Mouse (Mus musculus): Measurements from ENCODE around the gene Samd13. TPM values are rescaled to one million over a fixed set of nuclear protein-coding genes. Genes with fewer than 3 reads are reported as not detected.

Samd13 gene
- 1 to 10 TPM; 2.3 TPM for total RNA-seq (2021)
- long read RNA-seq, experiment 1, partial matches to known transcripts, result 0 of 7 reads
- long read RNA-seq, experiment 1, other reads (novel, unspliced or antisense), result 7 of 7 reads
- long read RNA-seq, experiment 2, partial matches to known transcripts, result 0 of 5 reads
- long read RNA-seq, experiment 2, other reads (novel, unspliced or antisense), result 5 of 5 reads

GRCm38 (mm10) chr3:146684811-146685675, at the start of gene Samd13:
Samd13 (minus strand) TSS chr3:146685592.
- DNase-seq, result peak; percentile 71 to 79

GRCm38 (mm10) chr3:146731499-146731898, 46.1 kb upstream of the Samd13 start:
- DNase-seq, result no peak

- DNase-seq, result no peak
Measured at GRCm38 (mm10) chr3:146723037-146723436, 37.6 kb upstream of the Samd13 start.

GRCm38 (mm10) chr3:146719696-146720095, 34.3 kb upstream of the Samd13 start:
- DNase-seq, result no peak

- DNase-seq, result no peak
Measured at GRCm38 (mm10) chr3:146718251-146718650, 32.9 kb upstream of the Samd13 start.

GRCm38 (mm10) chr3:146712305-146712704, 26.9 kb upstream of the Samd13 start:
- DNase-seq, result no peak

GRCm38 (mm10) chr3:146711559-146711958, 26.2 kb upstream of the Samd13 start:
- DNase-seq, result no peak

GRCm38 (mm10) chr3:146711084-146711483, 25.7 kb upstream of the Samd13 start:
- DNase-seq, result no peak

- no peak for DNase-seq
Measured at GRCm38 (mm10) chr3:146709086-146709485, 23.7 kb upstream of the Samd13 start.

- DNase-seq, result no peak
Measured at GRCm38 (mm10) chr3:146708381-146708780, 23.0 kb upstream of the Samd13 start.

GRCm38 (mm10) chr3:146704099-146704498, 18.7 kb upstream of the Samd13 start:
- no peak for DNase-seq

GRCm38 (mm10) chr3:146700051-146700450, 14.7 kb upstream of the Samd13 start:
- peak in 1 of 2 experiments; percentile 27 for DNase-seq

GRCm38 (mm10) chr3:146698982-146699381, 13.6 kb upstream of the Samd13 start:
- peak in 1 of 2 experiments; percentile 12 for DNase-seq

GRCm38 (mm10) chr3:146692547-146692946, 7.2 kb upstream of the Samd13 start:
- no peak for DNase-seq

GRCm38 (mm10) chr3:146687121-146687725, 1.8 kb upstream of the Samd13 start:
- DNase-seq, result no peak

- DNase-seq, result no peak
Measured at GRCm38 (mm10) chr3:146686428-146686827, 1.0 kb upstream of the Samd13 start.

- DNase-seq, result no peak
Measured at GRCm38 (mm10) chr3:146683095-146683494, 2.3 kb downstream of the Samd13 start.

GRCm38 (mm10) chr3:146682140-146682651, 3.2 kb downstream of the Samd13 start:
- peak; percentile 70 to 82 for DNase-seq

GRCm38 (mm10) chr3:146681696-146682095, 3.7 kb downstream of the Samd13 start:
- DNase-seq, result peak in 1 of 2 experiments; percentile 29

- no peak for DNase-seq
Measured at GRCm38 (mm10) chr3:146680625-146681024, 4.8 kb downstream of the Samd13 start.

GRCm38 (mm10) chr3:146679646-146680045, 5.7 kb downstream of the Samd13 start:
- no peak for DNase-seq

GRCm38 (mm10) chr3:146676193-146676592, 9.2 kb downstream of the Samd13 start:
- no peak for DNase-seq

- no peak for DNase-seq
Measured at GRCm38 (mm10) chr3:146675101-146675500, 10.3 kb downstream of the Samd13 start.

All from heart, adult 18-20 months (tissue).